Mouse (Mus musculus): Measurements from ENCODE around the gene Bpifa3.

GRCm38 (mm10) chr2:154142580-154142979 is 12.4 kb downstream of the Bpifa3 start, which contains the start of gene Bpifa1:
- TF ChIP-seq TAL1 (IDR thresholded peaks at IDR 0.05; ENCODE audit: low read length) (no peak), GATA1 (IDR thresholded peaks at IDR 0.05; ENCODE audit: low read length) (no peak)

Data from erythroblast, embryonic 14.5 days (primary cell).